Mouse (Mus musculus): ENCODE data around the gene Arid1a.

DNA sequence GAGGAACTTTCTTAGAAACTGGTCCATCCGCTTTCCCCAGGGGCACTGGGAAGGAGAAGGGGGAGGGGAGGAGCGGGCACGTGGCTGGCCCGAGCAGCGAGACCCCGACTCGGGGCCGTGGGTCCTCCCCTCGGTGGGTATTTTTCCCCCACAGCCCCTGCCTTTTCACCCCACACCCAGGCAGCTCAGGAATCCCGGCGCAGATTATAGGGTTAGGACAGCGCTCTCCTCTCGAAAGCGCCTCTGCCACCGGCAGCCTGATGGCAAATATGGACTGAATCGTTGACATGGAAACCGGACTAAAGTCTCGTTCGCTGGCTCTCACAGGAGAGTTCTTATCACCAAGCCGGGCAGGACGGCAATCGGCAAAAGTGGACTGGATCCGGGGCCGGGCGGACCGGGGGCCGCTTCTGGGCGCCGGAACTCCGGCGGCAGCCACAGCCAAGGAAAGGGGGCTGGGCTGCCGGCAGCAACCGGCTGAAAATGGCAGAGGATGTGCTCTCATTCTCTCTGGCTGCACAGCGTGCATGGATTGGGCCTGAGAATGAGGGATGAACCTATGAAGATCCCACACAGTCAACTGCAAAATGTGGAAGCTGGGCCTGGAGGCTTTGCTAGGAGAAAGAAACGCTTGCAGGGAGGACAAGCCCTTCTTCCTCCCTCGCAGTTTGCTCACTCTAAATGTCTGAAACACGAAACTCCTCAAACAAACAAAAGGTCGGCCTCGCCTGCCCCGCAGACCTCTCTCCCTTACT is at the start of gene Arid1a:
- peak; percentile 48; the same call in 1 of the 2 replicates for TF ChIP-seq POLR2A (IDR thresholded peaks at IDR 0.05; ENCODE audit: borderline replicate concordance, insufficient read depth, low read length)
- no peak for TF ChIP-seq CTCF (IDR thresholded peaks at IDR 0.05; ENCODE audit: borderline replicate concordance, insufficient read depth, low read depth, low read length)
